Comparison of ENCODE assay signal across 9 mouse cellular contexts in genomic region chr10:80245600-80245999, GRCm38 (mm10). TPM values are rescaled to one million over a fixed set of nuclear protein-coding genes. Genes with fewer than 3 reads are reported as not detected.
DNase-seq lines count a peak whose midpoint lies in the region; ATAC-seq and TF ChIP-seq lines count a peak whose summit lies in the region.
"Had no signal": no experiment of that assay in that cellular context is flagged by ENCODE, and none has a peak within 500 bp of the region (broad histone marks: within the 10 kb centered on the region; RNA-seq: fewer than 3 reads in every experiment).

No protein-coding gene starts in this region.

- TF ChIP-seq CTCF in left cerebral cortex, adult 2 months (IDR thresholded peaks at IDR 0.05): peak; percentile 94

- ATAC-seq in limb, embryonic 14.5 days (ENCODE audit: low FRiP score, low read depth): no peak
- no peak for ATAC-seq in midbrain, embryonic 16.5 days

- no peak overlapping the region for H3K4me3 ChIP-seq in left cerebral cortex, adult 2 months
- H3K4me3 ChIP-seq in limb, embryonic 14.5 days (replicated peaks; ENCODE audit: low read length): no peak overlapping the region
- no peak overlapping the region for H3K4me3 ChIP-seq in midbrain, embryonic 16.5 days (ENCODE audit: low read depth, low read length)
- H3K4me3 ChIP-seq: stomach, embryonic 15.5 days had no signal

- no peak overlapping the region for H3K27ac ChIP-seq in left cerebral cortex, adult 2 months
- no peak overlapping the region for H3K27ac ChIP-seq in limb, embryonic 14.5 days (replicated peaks; ENCODE audit: low read depth, low read length)
- H3K27ac ChIP-seq in midbrain, embryonic 16.5 days (ENCODE audit: low read length): peak overlapping the region; percentile 62
- H3K27ac ChIP-seq: stomach, embryonic 15.5 days had no signal

- DNase-seq in left cerebral cortex, adult 2 months (ENCODE audit: extremely low spot score in 1 of 2, low spot score in 2 of 2): peak; percentile 80
- no peak for DNase-seq in left cerebral cortex, adult 8-10 months (ENCODE audit: low spot score in 2 of 2)
- peak; percentile 94 for DNase-seq in embryo, embryonic 10 days (ENCODE audit: low spot score)
- peak; percentile 51 for DNase-seq in gastrocnemius, postnatal 25 days
- DNase-seq in kidney, adult 11 months: peak; percentile 69
- DNase-seq in limb, embryonic 14.5 days (ENCODE audit: low spot score): peak; percentile 86
- DNase-seq in spleen, postnatal 36 days (ENCODE audit: low spot score in 2 of 2): peak; percentile 70 to 79

- no peak for TF ChIP-seq POLR2A in limb, embryonic 14.5 days (IDR thresholded peaks at IDR 0.05; ENCODE audit: borderline replicate concordance, extremely low read depth, insufficient read depth, insufficient read length)

- H3K4me1 ChIP-seq in limb, embryonic 14.5 days (ENCODE audit: control insufficient read depth, insufficient read depth, low read length): peaks cover 11% of the 10 kb centered on the region; the same call in 1 of the 2 replicates
- peaks cover 17% of the 10 kb centered on the region for H3K4me1 ChIP-seq in midbrain, embryonic 16.5 days (ENCODE audit: control insufficient read depth, insufficient read depth, low read length)

- 7% methylated on average over 4 of the region's 4 CpGs for WGBS in limb, embryonic 14.5 days
- WGBS in midbrain, embryonic 16.5 days: 8% methylated on average over 4 of the region's 4 CpGs

- no peak overlapping the region for H3K9ac ChIP-seq in limb, embryonic 14.5 days (ENCODE audit: low read depth, low read length, severe bottlenecking)
- peak overlapping the region; percentile 36 for H3K9ac ChIP-seq in midbrain, embryonic 16.5 days (ENCODE audit: low read depth, low read length)
- H3K9ac ChIP-seq: stomach, embryonic 15.5 days had no signal

- H3K4me2 ChIP-seq in limb, embryonic 14.5 days (replicated peaks; ENCODE audit: low read depth, low read length, severe bottlenecking): no peak overlapping the region
- H3K4me2 ChIP-seq in midbrain, embryonic 16.5 days (ENCODE audit: low read length): no peak overlapping the region
- H3K4me2 ChIP-seq: stomach, embryonic 15.5 days had no signal

- H3K9me3 ChIP-seq in limb, embryonic 14.5 days (ENCODE audit: control insufficient read depth, low read length): no peaks in the 10 kb centered on the region
- H3K9me3 ChIP-seq in midbrain, embryonic 16.5 days (replicated peaks; ENCODE audit: control insufficient read depth, low read length, poor library complexity, severe bottlenecking): no peaks in the 10 kb centered on the region
- H3K9me3 ChIP-seq: stomach, embryonic 15.5 days had no signal

- intact Hi-C loops in left cerebral cortex, adult 2 months (cut with DNase I): loop anchor here (1.0 to 10.0 kb wide), 5 partner anchors 19 to 261 kb away; partner anchors contain the start of genes Cnn2, Efna2, Mum1 and Tmem259

- H3K36me3 ChIP-seq in limb, embryonic 14.5 days (ENCODE audit: control insufficient read depth, insufficient read depth, low read length): peaks cover 42% of the 10 kb centered on the region
- H3K36me3 ChIP-seq in midbrain, embryonic 16.5 days (ENCODE audit: control insufficient read depth, insufficient read depth, low read length): peaks cover 21% of the 10 kb centered on the region

- no peaks in the 10 kb centered on the region for H3K27me3 ChIP-seq in limb, embryonic 14.5 days (ENCODE audit: control insufficient read depth, insufficient read depth, low read length)
- H3K27me3 ChIP-seq in midbrain, embryonic 16.5 days (ENCODE audit: control insufficient read depth, insufficient read depth, low read depth, low read length): no peaks in the 10 kb centered on the region
- H3K27me3 ChIP-seq: stomach, embryonic 15.5 days had no signal

RNA-seq across cellular contexts. Expression of gene Ndufs7, which starts 3.3 kb away (rescaled TPM):
- total RNA-seq in left cerebral cortex, adult 2 months (2021): 100 to 1,000 TPM; 194 to 206 TPM
- total RNA-seq in left cerebral cortex, adult 8-10 months (2022): 100 to 1,000 TPM; 214 to 225 (median 218) TPM
- 100 to 1,000 TPM; 508 to 524 TPM for total RNA-seq in gastrocnemius, postnatal 25 days (2021)
- 338 and 449 TPM in 2 replicates for polyA plus RNA-seq in limb, embryonic 14.5 days (2012; rRNA removed)
- polyA plus RNA-seq in limb, embryonic 14.5 days (2014; fragmentation: Nextera tagmentation; extraction: Ambion mirVana): 349 and 366 TPM in 2 replicates
- polyA plus RNA-seq in midbrain, embryonic 16.5 days (2015; fragmentation: Nextera tagmentation; extraction: Ambion mirVana): 263 and 302 TPM in 2 replicates

RNA-seq across cellular contexts. Expression of gene Gamt, which starts 15.2 kb away (rescaled TPM):
- 10 to 100 TPM; 16.6 to 23.3 TPM for total RNA-seq in left cerebral cortex, adult 2 months (2021)
- 10 to 100 TPM; 28.8 to 33.6 (median 31.1) TPM for total RNA-seq in left cerebral cortex, adult 8-10 months (2022)
- total RNA-seq in gastrocnemius, postnatal 25 days (2021): 10 to 100 TPM; 50.9 to 53.1 TPM
- 74.1 and 80.5 TPM in 2 replicates for polyA plus RNA-seq in limb, embryonic 14.5 days (2012; rRNA removed)
- polyA plus RNA-seq in limb, embryonic 14.5 days (2014; fragmentation: Nextera tagmentation; extraction: Ambion mirVana): 75.7 and 90.8 TPM in 2 replicates
- 15.8 and 19.5 TPM in 2 replicates for polyA plus RNA-seq in midbrain, embryonic 16.5 days (2015; fragmentation: Nextera tagmentation; extraction: Ambion mirVana)

RNA-seq across cellular contexts. Expression of gene Dazap1, which starts 15.7 kb away (rescaled TPM):
- total RNA-seq in left cerebral cortex, adult 2 months (2021): 10 to 100 TPM; 87.4 to 90.3 TPM
- 10 to 100 TPM; 76.4 to 90.1 (median 83.5) TPM for total RNA-seq in left cerebral cortex, adult 8-10 months (2022)
- 10 to 100 TPM; 40.1 to 43.6 TPM for total RNA-seq in gastrocnemius, postnatal 25 days (2021)
- polyA plus RNA-seq in limb, embryonic 14.5 days (2012; rRNA removed): 243 and 272 TPM in 2 replicates
- 46.1 and 50.7 TPM in 2 replicates for polyA plus RNA-seq in limb, embryonic 14.5 days (2014; fragmentation: Nextera tagmentation; extraction: Ambion mirVana)
- 43.7 and 51.9 TPM in 2 replicates for polyA plus RNA-seq in midbrain, embryonic 16.5 days (2015; fragmentation: Nextera tagmentation; extraction: Ambion mirVana)

RNA-seq across cellular contexts. Expression of gene Mum1, which starts 19.4 kb away (rescaled TPM):
- 10 to 100 TPM; 37.8 to 43.3 TPM for total RNA-seq in left cerebral cortex, adult 2 months (2021)
- 10 to 100 TPM; 41.9 to 51.7 (median 44.1) TPM for total RNA-seq in left cerebral cortex, adult 8-10 months (2022)
- 10 to 100 TPM; 14.5 to 14.8 TPM for total RNA-seq in gastrocnemius, postnatal 25 days (2021)
- polyA plus RNA-seq in limb, embryonic 14.5 days (2012; rRNA removed): 91.5 and 93.4 TPM in 2 replicates
- polyA plus RNA-seq in limb, embryonic 14.5 days (2014; fragmentation: Nextera tagmentation; extraction: Ambion mirVana): 50.1 and 57.3 TPM in 2 replicates
- polyA plus RNA-seq in midbrain, embryonic 16.5 days (2015; fragmentation: Nextera tagmentation; extraction: Ambion mirVana): 47.8 and 51.1 TPM in 2 replicates

RNA-seq across cellular contexts. Expression of gene Rps15, which starts 46.7 kb away (rescaled TPM):
- 100 to 1,000 TPM; 816 to 913 TPM for total RNA-seq in left cerebral cortex, adult 2 months (2021)
- total RNA-seq in left cerebral cortex, adult 8-10 months (2022): 1,000 to 10,000 TPM in 1 of 4 experiments, 100 to 1,000 TPM in 3; 922 to 1,007 (median 961) TPM
- total RNA-seq in gastrocnemius, postnatal 25 days (2021): 100 to 1,000 TPM; 575 to 593 TPM
- 3,060 and 3,829 TPM in 2 replicates for polyA plus RNA-seq in limb, embryonic 14.5 days (2012; rRNA removed)
- 1,091 and 1,173 TPM in 2 replicates for polyA plus RNA-seq in limb, embryonic 14.5 days (2014; fragmentation: Nextera tagmentation; extraction: Ambion mirVana)
- polyA plus RNA-seq in midbrain, embryonic 16.5 days (2015; fragmentation: Nextera tagmentation; extraction: Ambion mirVana): 465 and 476 TPM in 2 replicates

Comparison
In these comparisons a context has a peak if more than half of its experiments do, and no peak if none do; other contexts are left out.
1. DNase-seq: peak in left cerebral cortex, adult 2 months (2 of 2), embryo, embryonic 10 days (single experiment), gastrocnemius, postnatal 25 days (single experiment), kidney, adult 11 months (single experiment), limb, embryonic 14.5 days (single experiment) and spleen, postnatal 36 days (2 of 2); none in left cerebral cortex, adult 8-10 months (0 of 2).